Mouse (Mus musculus): ENCODE data around the gene Rab31.

The Rab31 gene

DNA sequence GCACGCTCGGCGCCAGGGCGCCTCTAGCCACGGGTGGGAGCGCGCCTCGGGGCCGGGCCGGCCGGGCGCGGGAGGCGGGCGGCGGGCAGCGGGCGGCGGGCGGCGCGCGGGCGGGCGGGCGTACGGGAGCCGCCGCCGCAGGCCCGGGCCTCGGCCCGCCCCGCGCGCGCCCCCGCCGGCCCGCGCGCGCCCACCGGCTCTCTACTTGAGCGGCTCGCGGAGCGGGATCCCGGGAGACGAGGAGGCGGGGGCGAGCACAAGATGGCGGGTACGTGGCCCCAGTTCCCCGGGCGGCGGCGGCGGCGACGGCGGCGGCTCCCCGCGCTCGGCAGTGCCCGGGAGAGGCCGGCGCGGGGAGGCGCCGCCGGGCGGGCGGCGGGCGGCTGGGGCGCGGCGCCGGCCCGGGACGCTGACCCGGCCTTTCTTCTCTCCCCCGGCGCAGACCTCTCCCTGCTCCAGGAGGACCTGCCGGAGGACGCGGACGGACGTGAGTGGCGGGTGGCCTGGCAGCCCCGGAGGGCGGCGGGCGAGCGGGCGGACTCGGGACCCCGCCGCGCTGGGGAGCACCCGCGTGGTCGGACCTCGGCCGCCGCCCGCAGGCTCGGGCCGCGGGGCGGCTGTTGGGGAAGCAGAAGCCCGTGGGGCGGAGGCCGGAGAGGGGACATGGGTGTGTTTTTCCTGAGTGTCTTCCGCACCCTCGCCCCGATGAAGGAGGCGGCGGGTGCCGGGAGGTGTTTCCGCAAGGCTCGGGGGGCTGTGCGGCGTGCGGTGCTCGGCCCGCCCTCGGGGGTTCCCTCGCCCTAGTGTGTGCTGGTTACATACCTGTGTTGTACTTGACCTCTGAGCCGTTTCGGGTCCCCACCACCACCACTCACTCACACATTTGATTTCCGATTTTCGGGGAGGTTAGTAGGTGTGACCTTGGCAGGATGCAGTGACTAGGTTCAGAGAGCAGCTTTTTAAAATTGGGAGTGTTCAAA, 10.9 kb upstream of the Rab31 start:
- peak; percentile 53 to 65 for DNase-seq (ENCODE audit: low spot score in 2 of 2)

- peak; percentile 56 to 65 for DNase-seq (ENCODE audit: low spot score in 2 of 2)
Observed at GRCm38 (mm10) chr17:65782551-65783141, 10.1 kb upstream of the Rab31 start, which contains the start of gene Ppp4r1. Gene Ppp4r1, plus strand, starts transcription at chr17:65782573.

- no peak for DNase-seq (ENCODE audit: low spot score in 2 of 2)
Observed at GRCm38 (mm10) chr17:65780970-65781369, 8.4 kb upstream of the Rab31 start.

GRCm38 (mm10) chr17:65777461-65777860, 4.9 kb upstream of the Rab31 start:
- no peak for DNase-seq (ENCODE audit: low spot score in 2 of 2)

- no peak for DNase-seq (ENCODE audit: low spot score in 2 of 2)
Observed at GRCm38 (mm10) chr17:65776228-65776627, 3.7 kb upstream of the Rab31 start.

- DNase-seq (ENCODE audit: low spot score in 2 of 2) = no peak
Observed at GRCm38 (mm10) chr17:65774439-65774838, 1.9 kb upstream of the Rab31 start.

- DNase-seq (ENCODE audit: low spot score in 2 of 2) = no peak
Observed at GRCm38 (mm10) chr17:65773617-65774016, 1.1 kb upstream of the Rab31 start.

DNA sequence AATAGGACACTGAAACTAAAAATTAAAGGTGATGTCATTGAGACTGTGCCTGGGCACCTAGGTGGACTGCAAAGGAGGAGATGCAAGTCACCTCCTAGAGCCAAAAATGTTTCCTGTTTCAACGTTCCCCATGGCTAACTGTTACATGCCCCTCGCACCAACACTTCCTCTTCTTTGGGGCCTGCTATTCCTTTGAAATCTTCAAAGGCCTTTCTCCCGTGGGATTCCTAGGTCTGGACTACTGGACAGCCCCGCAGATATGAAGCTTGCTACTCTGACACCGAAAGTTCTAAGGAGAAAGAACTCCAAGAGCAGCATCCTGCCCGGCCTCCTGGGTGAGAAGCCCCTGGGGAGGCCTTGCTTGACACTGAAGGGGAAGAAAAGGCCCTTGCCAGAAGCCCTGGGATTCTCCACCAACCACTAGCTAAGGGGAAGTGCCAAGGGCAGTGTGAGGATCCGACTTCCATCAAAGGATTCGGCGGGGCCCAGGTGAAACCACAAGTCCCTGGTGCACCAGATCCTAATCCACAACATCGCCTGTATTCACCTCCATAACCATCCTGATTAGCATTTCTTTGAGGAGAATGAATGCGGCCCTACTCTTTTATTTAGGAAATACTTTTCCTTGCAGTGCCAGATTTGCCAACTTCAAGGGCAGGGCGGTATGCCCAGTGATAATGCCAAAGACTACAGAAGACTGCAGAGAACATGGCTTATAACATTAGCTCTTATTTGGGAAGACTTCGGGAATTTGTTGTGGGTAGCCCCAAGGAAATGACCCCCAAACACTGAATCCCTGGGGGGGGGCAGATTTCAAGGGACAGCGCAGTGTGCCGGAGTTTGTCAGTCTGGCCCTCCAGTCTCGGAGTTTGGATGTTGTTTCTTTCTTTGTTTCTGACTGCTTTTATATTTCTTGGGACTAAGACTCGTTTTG, 1.3 kb downstream of the Rab31 start:
- DNase-seq (ENCODE audit: low spot score in 2 of 2) = no peak

- no peak for DNase-seq (ENCODE audit: low spot score in 2 of 2)
Observed at GRCm38 (mm10) chr17:65768486-65768885, 4.1 kb downstream of the Rab31 start.

GRCm38 (mm10) chr17:65763221-65763620, 9.3 kb downstream of the Rab31 start:
- DNase-seq (ENCODE audit: low spot score in 2 of 2) = no peak

- DNase-seq (ENCODE audit: low spot score in 2 of 2) = no peak
Observed at GRCm38 (mm10) chr17:65757150-65757549, 15.4 kb downstream of the Rab31 start.

- DNase-seq (ENCODE audit: low spot score in 2 of 2) = no peak
Observed at GRCm38 (mm10) chr17:65755857-65756256, 16.7 kb downstream of the Rab31 start.

GRCm38 (mm10) chr17:65753130-65753529, 19.4 kb downstream of the Rab31 start:
- DNase-seq (ENCODE audit: low spot score in 2 of 2) = no peak

DNA sequence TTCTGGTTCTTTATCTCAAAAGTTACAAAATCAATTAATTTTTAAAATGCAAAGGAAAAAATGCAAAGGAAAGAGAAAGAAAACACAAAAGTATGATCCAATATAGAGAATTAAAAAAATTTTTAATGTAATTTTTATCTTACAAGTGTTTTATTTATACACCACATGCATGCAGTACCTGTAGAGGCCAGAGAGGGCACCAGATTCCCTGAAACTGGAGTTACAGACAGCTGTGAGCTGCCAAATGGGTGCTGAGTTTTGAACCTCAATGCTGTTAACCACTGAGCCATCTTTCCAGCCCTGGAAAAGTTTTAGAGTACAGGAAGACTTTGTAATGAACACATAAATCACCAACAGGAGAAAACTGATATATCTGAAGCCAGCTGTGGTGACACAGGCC, 22.3 kb downstream of the Rab31 start:
- no peak for DNase-seq (ENCODE audit: low spot score in 2 of 2)

DNA sequence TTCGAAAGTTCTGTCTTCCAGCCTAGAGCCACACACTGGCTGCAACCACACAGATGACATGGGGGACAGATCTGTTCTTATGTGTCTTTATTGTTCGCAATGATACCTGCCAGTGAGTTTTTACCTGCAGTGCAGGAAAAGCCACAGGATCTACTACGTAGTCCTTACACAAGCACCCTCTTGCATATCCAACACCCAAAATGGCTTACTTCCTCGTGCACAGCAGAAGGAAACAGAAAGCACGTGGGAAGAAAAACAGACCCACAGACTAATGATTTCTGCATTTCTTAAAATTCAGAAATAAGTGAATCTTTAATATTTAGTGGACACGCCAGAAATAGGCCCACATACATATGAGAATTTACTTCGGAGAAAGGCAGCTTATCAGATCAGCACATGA, 22.7 kb downstream of the Rab31 start:
- DNase-seq (ENCODE audit: low spot score in 2 of 2) = no peak

DNA sequence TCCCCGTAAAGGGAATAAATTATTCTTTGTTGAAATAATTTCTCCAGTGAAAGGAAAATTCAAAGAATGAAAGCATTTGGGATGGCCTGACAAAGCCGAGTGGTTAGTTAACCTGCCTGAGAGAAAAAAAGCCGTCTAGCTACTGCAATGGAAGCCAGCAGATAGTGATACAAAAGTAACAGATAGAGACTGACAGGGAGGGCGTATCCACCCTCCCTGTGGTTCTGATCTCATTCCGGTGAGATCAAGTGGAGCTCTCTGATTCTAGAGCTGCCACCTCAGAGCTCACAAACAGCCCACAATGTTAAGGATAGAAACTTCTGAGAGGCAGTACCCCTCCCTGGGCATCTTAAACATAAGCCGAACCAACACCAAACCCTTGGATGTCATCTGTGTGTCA, 23.6 kb downstream of the Rab31 start:
- DNase-seq (ENCODE audit: low spot score in 2 of 2) = no peak

- DNase-seq (ENCODE audit: low spot score in 2 of 2) = no peak
Observed at GRCm38 (mm10) chr17:65746314-65746713, 26.2 kb downstream of the Rab31 start.

- no peak for DNase-seq (ENCODE audit: low spot score in 2 of 2)
Observed at GRCm38 (mm10) chr17:65743664-65744330, 28.8 kb downstream of the Rab31 start.

- DNase-seq (ENCODE audit: low spot score in 2 of 2) = no peak
Observed at GRCm38 (mm10) chr17:65742969-65743368, 29.6 kb downstream of the Rab31 start.

DNA sequence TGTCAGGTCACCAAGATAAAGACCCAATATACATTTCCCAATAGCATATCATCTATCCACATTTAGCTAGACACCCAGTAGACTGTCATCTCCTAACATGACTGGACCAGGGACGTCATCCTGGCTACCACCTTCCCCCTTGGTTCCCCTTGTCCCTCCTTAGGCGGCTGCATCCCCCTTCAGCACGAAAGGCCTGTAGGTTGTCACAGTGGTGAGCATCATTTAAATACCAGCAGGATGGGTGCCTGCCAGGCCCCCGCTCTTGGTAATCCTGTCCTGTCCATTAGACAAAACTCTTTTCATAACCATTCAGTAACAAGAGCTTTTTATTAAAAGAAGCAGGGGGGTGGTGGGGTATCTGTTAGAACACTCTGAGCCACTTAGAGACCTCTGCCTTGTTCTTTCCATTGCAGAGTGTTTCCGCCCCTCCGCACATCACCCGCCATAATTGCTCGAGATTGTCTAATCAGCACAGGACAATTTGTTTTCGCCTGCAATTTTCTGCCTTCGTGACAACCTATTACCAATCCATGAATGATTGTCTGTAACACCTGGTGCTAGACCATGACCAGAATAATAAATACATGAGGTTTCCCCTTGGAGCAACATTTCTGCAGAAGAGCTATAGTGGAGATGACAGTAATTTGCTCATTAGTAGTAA, 30.2 kb downstream of the Rab31 start:
- no peak for DNase-seq (ENCODE audit: low spot score in 2 of 2)

GRCm38 (mm10) chr17:65741565-65741964, 31.0 kb downstream of the Rab31 start:
- DNase-seq (ENCODE audit: low spot score in 2 of 2) = no peak

Data from spleen, postnatal 14 days (tissue).